Mouse (Mus musculus) R1 (cell line): ENCODE data around the gene Sprn.
A peak's percentile ranks its signal among the peaks of the same experiment; 100 is the strongest.

Experiments
- DNase-seq: peaks from one replicate; pipeline ENCODE4 v3.0.0-alpha.2; 2018; ENCODE audit warnings: low read depth, low spot score

Gene Sprn

DNA sequence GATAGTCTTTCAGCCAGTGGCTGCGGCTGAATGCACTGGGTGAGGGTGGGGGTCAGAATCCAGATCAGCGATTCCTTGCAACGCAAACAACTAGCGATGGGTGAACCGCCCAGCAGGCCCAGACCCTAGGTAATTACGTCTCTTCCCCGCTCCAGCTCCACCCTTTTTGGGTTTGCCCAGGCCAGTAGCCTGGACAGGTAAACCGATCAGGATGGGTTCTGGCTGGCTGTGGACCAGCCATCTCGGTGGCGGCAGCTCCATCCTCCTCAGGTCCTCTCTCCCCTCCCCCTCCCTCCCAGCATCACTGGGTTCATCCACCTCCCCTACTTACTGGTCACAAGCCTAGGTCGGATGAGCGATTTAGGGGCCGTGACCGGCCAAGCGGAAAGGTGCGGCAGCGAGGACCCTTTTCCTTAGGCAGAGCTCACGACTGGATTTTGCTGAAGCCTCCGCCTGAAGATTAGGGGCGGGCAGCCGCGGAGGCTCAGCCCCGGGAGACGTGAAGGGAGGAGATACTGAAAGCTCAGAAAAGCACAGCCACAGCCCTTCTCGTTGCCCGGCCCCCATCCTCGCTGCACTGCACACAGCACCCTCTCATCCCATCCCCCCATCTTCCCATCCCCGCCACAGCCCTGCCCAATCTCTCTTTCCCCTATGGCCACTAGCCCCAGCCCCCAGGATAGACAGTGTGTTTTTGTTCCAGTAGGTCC lies at the start of gene Sprn:
Sprn (minus strand) TSS at position 660 of the 710 bp plus-strand sequence.
- DNase-seq: no peak

DNA sequence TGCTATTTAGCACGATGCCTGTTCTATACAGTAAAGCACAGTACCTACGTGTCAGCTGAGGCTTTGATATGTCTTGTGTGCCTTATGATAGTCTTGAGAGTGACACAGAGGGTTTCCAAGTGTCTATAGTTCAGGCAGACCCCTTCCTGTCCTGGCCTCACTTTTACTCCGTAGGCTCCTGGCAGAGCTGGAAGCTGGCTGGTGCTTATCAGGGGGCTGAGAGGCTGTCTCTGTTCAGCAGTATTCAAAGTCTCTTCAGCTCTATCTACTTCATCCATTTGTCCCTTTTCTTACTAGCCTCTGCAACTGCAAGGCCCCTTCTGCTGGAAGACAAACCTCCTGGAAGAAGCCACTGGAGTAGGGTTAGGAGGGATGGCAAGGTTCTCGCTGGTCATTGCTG lies 46.4 kb upstream of the Sprn start:
- no peak for DNase-seq

DNA sequence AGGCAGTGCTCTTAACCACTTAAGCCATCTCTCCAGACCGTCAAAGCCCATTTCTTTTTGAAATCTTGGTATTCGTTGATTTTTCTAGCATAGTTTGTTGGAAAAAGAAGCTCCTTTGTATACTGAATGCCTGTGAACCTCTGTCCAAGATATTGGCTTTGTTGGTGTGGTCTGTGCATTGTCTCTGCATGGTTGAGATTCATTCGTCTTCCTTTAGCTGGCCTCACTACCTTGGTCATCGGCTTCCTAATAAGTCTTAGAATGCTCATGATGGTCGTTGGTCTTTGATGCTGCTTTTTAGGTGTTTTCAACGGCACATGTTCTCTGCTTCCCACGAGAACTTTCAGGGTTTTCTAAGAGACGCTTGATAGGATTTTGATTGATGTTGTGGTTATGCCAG lies 41.3 kb upstream of the Sprn start:
- DNase-seq: no peak

DNA sequence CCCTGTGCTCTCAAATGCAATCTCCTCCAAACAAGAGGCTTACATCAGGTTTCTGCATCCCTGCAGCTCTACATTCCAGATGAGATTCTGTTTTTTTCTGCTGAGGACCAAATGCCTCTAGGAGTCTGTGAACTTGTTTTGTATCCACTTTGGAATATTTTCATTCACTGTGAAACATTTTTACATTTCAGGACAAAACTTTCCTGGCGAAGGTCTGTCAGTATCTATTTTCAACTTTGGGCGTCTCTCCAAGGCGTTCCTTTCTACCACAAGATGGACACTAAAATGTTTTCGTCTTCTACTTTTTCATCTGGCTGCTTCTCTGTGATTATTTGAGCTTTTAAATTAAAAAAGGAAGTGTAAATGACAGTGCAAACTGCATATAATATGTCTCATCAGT lies 39.4 kb upstream of the Sprn start:
- DNase-seq: no peak

GRCm38 (mm10) chr7:140192851-140193250 lies 38.2 kb upstream of the Sprn start:
- DNase-seq: no peak

DNA sequence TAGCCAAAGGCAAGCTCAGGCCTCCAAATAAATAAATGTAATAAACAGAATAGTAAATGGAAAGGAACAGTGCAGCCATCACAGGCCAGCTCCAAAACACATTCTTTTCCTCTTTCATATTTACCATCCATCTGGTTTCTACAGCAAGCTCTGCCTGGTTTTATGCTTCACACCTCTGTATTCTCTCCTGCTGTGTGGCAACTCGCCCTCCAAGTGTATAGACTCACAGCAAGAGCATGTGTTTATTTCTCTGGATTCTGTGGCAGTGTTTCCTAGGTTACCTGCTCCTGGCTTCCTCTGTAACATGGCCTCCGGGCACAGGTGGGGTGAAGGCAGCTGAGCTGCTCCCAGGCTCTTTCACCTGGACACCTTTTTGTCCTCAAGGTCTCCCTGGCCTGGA lies 37.8 kb upstream of the Sprn start:
- peak; percentile 10 for DNase-seq

- no peak for DNase-seq
Measured at GRCm38 (mm10) chr7:140190435-140190834, 35.8 kb upstream of the Sprn start.

DNA sequence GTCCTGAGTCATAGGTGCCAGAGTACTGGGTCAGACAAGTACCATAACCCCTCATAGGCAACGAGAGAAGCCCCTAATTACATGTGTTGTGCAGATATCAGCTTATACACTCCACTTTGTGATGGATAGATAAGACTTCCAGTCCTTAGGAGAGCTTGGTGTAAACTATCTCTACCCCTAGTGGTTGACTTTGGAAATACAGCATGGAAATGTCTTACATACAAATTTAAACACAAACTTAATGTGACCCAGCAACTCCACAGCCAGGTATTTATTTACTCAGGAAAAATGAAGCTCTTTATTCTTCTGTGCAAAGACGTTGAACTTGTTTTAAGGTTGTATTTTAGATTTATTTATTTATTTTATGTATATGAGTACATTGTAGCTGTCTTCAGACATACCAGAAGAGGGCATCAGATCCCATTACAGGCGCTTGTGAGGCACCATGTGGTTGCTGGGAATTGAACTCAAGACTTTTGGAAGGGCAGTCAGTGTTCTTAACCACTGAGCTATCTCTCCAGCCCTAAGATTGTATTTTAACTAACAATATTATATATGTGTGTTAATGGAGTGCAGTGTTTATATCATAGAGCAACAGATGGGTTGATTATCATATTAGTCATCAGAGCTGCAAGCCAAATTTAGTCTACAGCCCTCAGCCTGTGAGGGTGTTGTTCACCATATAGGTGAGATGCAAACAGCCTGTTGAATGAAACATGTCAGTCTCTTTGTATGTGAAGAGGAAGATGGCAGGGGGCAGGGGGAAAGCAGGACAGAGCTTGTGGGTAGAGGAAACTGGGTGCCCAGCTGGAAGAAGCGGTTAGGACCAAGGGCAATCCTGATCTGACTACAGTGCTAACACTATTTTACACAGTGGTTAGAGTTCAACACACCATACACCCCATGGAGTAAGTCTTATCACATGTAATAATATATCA lies 34.0 kb upstream of the Sprn start:
- DNase-seq: peak; percentile 72

DNA sequence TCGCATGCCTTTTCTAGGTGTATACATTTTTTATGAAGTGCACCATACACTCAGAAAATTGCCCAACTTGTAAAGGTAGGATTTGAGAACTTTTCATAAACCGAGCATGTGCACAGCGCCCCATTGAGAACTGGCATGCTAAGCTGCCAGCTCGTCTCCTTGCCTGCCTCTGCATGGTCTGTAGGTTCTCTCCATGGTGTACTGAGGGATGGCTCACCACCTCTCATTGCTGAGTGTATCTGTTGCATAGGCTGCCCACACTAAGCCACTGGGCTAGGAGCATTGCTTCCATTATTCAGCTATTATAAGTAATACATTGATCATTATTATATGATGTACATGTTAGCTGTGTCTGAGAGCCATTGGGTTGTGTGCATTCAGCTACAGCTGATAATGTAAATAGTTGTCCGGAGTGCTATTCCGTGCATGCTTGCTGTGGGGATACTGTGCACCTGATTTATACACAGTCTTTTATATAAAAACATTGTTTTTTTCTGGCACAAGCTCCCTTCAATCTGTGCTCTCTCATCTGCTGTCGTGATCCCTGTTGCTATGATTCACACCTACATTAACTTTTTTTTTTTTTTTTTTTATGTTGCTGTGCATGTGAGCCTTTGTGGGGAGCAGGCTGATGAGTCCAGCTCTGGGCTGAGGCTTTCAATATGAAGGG lies 33.2 kb upstream of the Sprn start:
- no peak for DNase-seq

DNA sequence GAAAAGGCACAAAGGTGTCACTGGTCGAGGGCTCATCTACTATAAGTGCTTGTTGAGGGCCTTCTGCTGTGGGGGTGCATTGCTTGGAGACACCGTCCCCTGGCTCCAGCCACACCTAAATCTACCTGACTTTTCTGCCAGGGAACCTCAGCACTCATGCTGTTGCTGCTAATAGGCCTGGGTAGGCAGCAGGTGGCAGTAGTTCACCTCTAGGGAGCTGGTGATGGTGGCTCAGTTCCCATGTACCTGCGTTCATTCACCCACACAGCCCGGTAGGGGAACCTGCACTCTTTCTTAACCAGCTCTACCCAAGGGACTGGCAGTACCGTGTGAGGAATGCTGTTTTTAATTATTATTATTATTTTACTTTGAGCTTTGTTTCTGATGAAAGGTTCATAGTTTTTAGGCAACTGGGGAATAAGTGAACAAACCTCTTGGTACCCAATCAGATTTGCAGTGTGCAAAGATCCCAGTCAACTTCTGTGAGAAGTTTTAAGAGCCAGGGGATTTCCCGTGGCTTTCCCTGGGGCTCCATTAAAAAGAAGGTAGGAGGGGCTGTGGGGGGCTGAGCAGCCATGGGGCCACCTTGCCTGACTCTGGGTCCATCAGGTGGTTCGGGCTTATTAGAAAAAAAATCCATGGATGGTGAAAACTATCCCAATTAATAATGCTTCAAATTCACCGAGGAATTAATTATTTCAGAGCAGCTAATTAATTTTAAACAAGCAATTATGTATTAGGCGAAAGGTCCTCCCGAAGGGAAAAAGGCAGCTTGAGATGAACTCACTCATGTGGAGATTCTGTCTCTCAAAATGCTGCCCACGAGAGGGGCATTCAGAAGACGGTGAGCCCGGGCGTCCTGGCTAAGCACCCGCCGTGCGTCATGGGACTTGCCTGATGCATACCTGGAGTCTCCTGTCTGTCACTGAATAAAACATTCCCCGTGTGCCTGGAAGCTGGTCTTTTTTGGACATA lies 32.3 kb upstream of the Sprn start:
- peak; percentile 49 for DNase-seq

GRCm38 (mm10) chr7:140184206-140184605 lies 29.5 kb upstream of the Sprn start:
- DNase-seq: no peak

DNA sequence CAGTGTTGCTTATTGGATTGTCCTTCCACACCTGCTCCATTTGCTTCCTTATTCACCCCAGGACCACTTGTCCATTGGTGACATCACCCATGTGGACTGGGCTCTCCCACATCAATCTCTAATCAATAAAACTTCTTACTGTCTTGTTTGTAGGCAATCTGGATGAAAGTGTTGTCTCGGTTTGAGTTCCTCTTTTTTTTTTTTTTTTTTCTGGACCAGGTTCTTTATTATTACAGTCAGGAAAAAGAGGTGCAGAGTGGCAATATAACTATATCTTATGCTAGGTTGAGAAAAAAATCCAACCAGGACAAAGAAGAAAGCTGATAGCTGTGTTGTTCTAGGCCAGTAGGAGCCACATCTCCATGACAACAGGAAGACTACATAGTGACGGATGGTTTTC lies 26.0 kb upstream of the Sprn start:
- no peak for DNase-seq

GRCm38 (mm10) chr7:140179176-140179575 lies 24.5 kb upstream of the Sprn start:
- no peak for DNase-seq

DNA sequence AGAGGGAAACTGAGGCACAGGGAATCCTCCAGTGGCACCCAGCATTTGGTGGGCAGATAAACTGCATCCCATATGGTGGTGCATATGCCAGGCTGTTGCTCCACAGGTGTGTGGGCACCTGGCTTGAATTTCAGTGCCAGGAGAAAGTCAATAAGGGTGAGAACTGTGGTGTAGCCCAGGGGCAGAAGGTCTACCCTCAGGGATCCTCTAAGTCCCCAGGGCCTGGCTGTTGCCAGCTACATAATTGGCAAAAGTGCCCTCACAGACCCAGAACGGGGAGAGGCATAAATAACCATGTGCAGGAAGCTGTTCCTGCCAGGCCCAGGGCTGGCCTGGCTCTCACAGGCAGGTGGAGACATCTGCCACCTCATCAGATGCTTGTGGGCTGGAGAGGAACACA lies 18.3 kb upstream of the Sprn start, which contains the start of gene Olfr523:
Olfr523 (plus strand) TSS at position 282 of the 400 bp plus-strand sequence.
- DNase-seq: no peak

GRCm38 (mm10) chr7:140170863-140171262 lies 16.2 kb upstream of the Sprn start:
- DNase-seq: no peak

GRCm38 (mm10) chr7:140169386-140169785 lies 14.7 kb upstream of the Sprn start:
- no peak for DNase-seq

DNA sequence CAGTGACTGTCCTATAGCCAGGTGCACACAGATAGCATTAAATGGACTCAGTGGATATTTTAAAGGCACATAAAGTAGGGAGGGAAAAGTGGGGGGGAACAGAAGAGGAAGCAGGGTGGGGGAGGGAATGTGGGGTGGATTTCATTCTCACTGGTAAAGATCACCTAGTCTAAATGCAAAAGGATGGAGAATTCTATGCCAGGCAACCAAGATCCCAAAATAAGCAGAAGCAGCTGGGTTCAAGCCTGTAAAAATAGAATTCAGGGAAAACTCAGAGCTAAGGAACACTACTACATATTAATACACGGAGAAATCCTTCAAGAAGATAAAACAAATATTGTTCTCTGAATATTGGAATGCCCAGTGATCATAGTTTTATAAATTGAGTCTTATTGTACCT lies 13.3 kb upstream of the Sprn start:
- no peak for DNase-seq

DNA sequence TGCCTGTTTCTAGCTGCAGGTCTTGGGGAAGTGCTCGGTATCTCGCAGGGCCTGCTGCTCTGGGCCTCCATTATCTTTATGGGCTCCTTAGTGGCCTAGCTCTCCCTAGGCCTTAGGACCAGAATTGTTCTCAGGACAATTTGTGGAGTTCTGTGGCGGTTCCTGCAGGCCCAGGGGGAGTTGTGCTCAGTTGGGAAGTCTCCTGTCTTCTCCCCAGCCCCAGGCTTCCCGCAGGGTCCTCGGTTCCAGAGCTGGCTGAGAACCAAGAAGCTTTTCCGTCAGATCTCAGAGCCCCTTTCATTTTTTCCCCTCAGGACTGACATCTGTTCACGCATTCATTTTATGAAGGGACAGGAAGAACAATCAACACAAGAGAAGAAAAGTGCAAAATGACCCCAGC lies 10.0 kb upstream of the Sprn start, which contains the start of gene Olfr522:
Olfr522 (minus strand) TSS at position 101 of the 400 bp plus-strand sequence.
- DNase-seq: no peak

- no peak for DNase-seq
Measured at GRCm38 (mm10) chr7:140160363-140160762, 5.7 kb upstream of the Sprn start.

DNA sequence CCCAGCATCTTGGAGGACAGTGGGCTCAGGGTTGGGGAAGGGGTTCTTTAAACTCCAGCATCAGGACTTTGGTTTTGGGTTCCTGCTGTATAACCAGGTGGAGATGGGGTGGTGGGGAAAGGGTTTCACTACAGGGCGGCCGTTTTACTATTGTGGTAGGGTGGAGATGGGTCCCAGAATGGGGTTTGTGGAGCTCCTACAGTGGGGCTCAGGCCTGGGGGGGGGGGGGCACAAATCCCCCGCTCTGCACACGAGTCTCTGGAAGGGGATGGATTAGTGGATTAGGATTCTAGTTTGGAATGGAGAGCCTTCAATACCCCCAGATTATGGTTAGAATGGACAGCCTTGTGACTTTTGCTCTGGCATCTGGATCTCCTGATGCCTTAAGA lies 854 bp downstream of the Sprn start:
- no peak for DNase-seq

DNA sequence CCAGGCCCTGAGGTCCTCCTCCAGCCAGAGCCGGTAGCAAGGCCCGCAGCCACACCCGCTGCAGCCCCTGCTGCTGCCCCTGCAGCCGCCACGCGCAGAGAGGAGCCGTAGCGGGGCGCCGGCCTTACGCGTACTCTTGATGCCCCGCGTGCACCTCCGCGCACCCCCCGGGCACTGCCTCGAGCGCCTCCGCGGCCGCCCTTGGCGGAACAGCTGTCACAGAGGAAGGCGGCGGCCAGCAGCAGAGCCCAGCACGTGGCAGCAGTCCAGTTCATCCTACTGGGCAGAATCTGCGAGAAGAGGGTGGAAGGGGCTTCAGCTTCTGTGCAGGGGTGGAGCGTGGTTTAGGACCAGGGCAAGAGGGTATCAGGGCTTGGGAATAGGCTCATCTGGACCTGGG lies 1.3 kb downstream of the Sprn start:
- peak; percentile 29 for DNase-seq
